Mouse (Mus musculus): ENCODE results near the gene Pak6. TPM values are rescaled to one million over a fixed set of nuclear protein-coding genes. Genes with fewer than 3 reads are reported as not detected.
A peak's percentile ranks its signal among the peaks of the same experiment; 100 is the strongest.

Pak6 gene
- 10.9 and 13.7 TPM in 2 replicates for polyA plus RNA-seq (2012; rRNA removed)

GRCm38 (mm10) chr2:118662902-118663803, at the start of gene Pak6:
Gene Pak6 (plus strand): TSS chr2:118663303.
- no peak for DNase-seq
- TF ChIP-seq CTCF (conservative IDR thresholded peaks at IDR 0.05; ENCODE audit: insufficient read depth, insufficient read length, low read depth, low read length) (no peak), POLR2A (IDR thresholded peaks at IDR 0.05; ENCODE audit: low read depth, low read length) (no peak)
- H3K27ac ChIP-seq (ENCODE audit: insufficient read depth, low read depth, low read length): peak within 1 kb of the TSS; percentile 61

DNA sequence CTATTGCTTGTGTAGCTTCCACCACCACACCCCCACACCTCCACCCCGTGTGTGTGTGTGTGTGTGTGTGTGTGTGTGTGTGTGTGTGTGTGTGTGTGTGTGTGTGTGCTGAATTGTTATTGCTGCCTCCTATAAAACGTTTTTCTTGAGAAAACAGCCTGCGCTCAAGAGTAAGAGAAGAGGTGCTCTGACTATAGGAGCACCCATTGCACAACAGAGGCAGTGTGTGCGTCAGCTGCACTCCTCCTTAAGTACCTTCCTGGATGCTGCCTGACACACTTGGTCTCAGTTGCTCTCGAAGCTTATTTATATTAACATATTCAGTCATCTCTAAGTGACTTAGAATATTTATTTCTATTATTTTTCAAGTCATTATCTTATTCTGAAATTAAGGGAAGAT, 45.1 kb upstream of the Pak6 start:
- TF ChIP-seq CTCF (conservative IDR thresholded peaks at IDR 0.05; ENCODE audit: insufficient read depth, insufficient read length, low read depth, low read length): no peak
- TF ChIP-seq POLR2A (IDR thresholded peaks at IDR 0.05; ENCODE audit: low read depth, low read length): no peak
- no peak overlapping the region for H3K27ac ChIP-seq (ENCODE audit: insufficient read depth, low read depth, low read length)
- no peaks in the 10 kb centered on the region for H3K36me3 ChIP-seq (ENCODE audit: control insufficient read depth, insufficient read depth, low read length)
- DNase-seq: no peak
- H3K4me1 ChIP-seq (ENCODE audit: control insufficient read depth, insufficient read depth, low read length): no peaks in the 10 kb centered on the region
- no peaks in the 10 kb centered on the region for H3K27me3 ChIP-seq (replicated peaks; ENCODE audit: control insufficient read depth, insufficient read depth, low read length)
- H3K4me3 ChIP-seq (ENCODE audit: insufficient read depth, low read depth, low read length): no peak overlapping the region
- WGBS: 93% methylated on average over 5 of the region's 5 CpGs

More at GRCm38 (mm10) chr2:118662902-118663803, at the start of gene Pak6:
- H3K4me3 ChIP-seq (ENCODE audit: insufficient read depth, low read depth, low read length): peak within 1 kb of the TSS; percentile 44
- no peaks in the 10 kb centered on the region for H3K36me3 ChIP-seq (ENCODE audit: control insufficient read depth, insufficient read depth, low read length)
- WGBS: 6% methylated on average over 37 of the region's 37 CpGs
- no peaks in the 10 kb centered on the region for H3K27me3 ChIP-seq (replicated peaks; ENCODE audit: control insufficient read depth, insufficient read depth, low read length)
- peaks cover 9% of the 10 kb centered on the region; the same call in 1 of the 2 replicates for H3K4me1 ChIP-seq (ENCODE audit: control insufficient read depth, insufficient read depth, low read length)

- H3K27me3 ChIP-seq (replicated peaks; ENCODE audit: control insufficient read depth, insufficient read depth, low read length): no peaks in the 10 kb centered on the region
- DNase-seq: no peak
- TF ChIP-seq CTCF (conservative IDR thresholded peaks at IDR 0.05; ENCODE audit: insufficient read depth, insufficient read length, low read depth, low read length) (no peak), POLR2A (IDR thresholded peaks at IDR 0.05; ENCODE audit: low read depth, low read length) (no peak)
- no peak overlapping the region for H3K27ac ChIP-seq (ENCODE audit: insufficient read depth, low read depth, low read length)
- no peak overlapping the region for H3K4me3 ChIP-seq (ENCODE audit: insufficient read depth, low read depth, low read length)
- no peaks in the 10 kb centered on the region for H3K36me3 ChIP-seq (ENCODE audit: control insufficient read depth, insufficient read depth, low read length)
- WGBS: 82% methylated on average over 2 of the region's 2 CpGs
- H3K4me1 ChIP-seq (ENCODE audit: control insufficient read depth, insufficient read depth, low read length): no peaks in the 10 kb centered on the region
Observed at GRCm38 (mm10) chr2:118620101-118620500, 43.0 kb upstream of the Pak6 start.

- Histone ChIP-seq H3K4me3 (ENCODE audit: insufficient read depth, low read depth, low read length) (no peak overlapping the region), H3K36me3 (ENCODE audit: control insufficient read depth, insufficient read depth, low read length) (no peaks in the 10 kb centered on the region), H3K27ac (ENCODE audit: insufficient read depth, low read depth, low read length) (no peak overlapping the region), H3K27me3 (replicated peaks; ENCODE audit: control insufficient read depth, insufficient read depth, low read length) (no peaks in the 10 kb centered on the region), H3K4me1 (ENCODE audit: control insufficient read depth, insufficient read depth, low read length) (no peaks in the 10 kb centered on the region)
- TF ChIP-seq POLR2A (IDR thresholded peaks at IDR 0.05; ENCODE audit: low read depth, low read length) (no peak), CTCF (conservative IDR thresholded peaks at IDR 0.05; ENCODE audit: insufficient read depth, insufficient read length, low read depth, low read length) (no peak)
- DNase-seq: no peak
- WGBS: 92% methylated on average over 8 of the region's 8 CpGs
Observed at GRCm38 (mm10) chr2:118620608-118621007, 42.5 kb upstream of the Pak6 start.

DNA sequence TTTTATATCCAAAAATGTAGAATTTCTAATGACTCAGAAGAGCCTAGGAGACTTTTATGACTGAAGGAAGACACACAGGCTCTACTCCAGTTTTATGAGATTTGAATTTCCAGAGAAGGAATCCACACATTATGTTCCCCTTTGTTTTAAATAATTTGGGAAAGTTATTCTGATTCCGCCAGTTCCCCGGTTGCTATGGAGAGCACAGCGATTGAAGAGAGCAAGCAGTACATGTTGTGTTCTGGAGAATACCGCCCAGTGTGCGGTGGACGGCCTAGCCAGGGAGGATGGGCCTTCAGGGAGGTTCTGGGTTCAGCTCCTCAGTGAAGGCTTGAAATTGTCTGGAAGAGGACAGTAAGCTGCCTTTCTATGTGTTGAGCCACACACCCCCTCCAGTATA, 33.8 kb upstream of the Pak6 start:
- Histone ChIP-seq H3K27ac (ENCODE audit: insufficient read depth, low read depth, low read length) (no peak overlapping the region), H3K4me1 (ENCODE audit: control insufficient read depth, insufficient read depth, low read length) (no peaks in the 10 kb centered on the region), H3K4me3 (ENCODE audit: insufficient read depth, low read depth, low read length) (no peak overlapping the region), H3K27me3 (replicated peaks; ENCODE audit: control insufficient read depth, insufficient read depth, low read length) (no peaks in the 10 kb centered on the region), H3K36me3 (ENCODE audit: control insufficient read depth, insufficient read depth, low read length) (no peaks in the 10 kb centered on the region)
- DNase-seq: no peak
- 97% methylated on average over 6 of the region's 6 CpGs for WGBS
- no peak for TF ChIP-seq CTCF (conservative IDR thresholded peaks at IDR 0.05; ENCODE audit: insufficient read depth, insufficient read length, low read depth, low read length)
- no peak for TF ChIP-seq POLR2A (IDR thresholded peaks at IDR 0.05; ENCODE audit: low read depth, low read length)

DNA sequence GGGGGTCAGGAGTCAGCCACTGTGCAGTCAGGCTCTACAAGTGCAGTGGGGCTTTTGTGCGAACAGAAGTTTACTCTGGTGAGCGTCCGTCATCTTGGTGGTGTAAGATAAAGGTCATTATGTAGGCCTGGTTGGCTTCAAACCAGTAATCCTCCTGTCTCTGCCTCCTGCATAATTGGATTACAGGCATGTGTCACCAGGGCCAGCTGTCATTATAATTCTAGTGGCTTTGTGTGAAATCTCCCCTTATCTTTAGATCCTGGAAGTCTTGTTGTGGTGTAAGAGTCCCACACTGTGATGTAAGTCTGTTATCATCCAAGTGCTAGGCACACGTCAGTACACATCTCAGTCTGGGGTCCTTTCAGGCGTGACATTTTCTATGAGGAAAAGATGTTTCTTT, 29.7 kb upstream of the Pak6 start:
- Histone ChIP-seq H3K27ac (ENCODE audit: insufficient read depth, low read depth, low read length) (no peak overlapping the region), H3K27me3 (replicated peaks; ENCODE audit: control insufficient read depth, insufficient read depth, low read length) (no peaks in the 10 kb centered on the region), H3K4me1 (ENCODE audit: control insufficient read depth, insufficient read depth, low read length) (no peaks in the 10 kb centered on the region), H3K36me3 (ENCODE audit: control insufficient read depth, insufficient read depth, low read length) (no peaks in the 10 kb centered on the region), H3K4me3 (ENCODE audit: insufficient read depth, low read depth, low read length) (no peak overlapping the region)
- TF ChIP-seq POLR2A (IDR thresholded peaks at IDR 0.05; ENCODE audit: low read depth, low read length): no peak
- no peak for TF ChIP-seq CTCF (conservative IDR thresholded peaks at IDR 0.05; ENCODE audit: insufficient read depth, insufficient read length, low read depth, low read length)
- WGBS: 94% methylated on average over 5 of the region's 5 CpGs
- no peak for DNase-seq

- H3K27me3 ChIP-seq (replicated peaks; ENCODE audit: control insufficient read depth, insufficient read depth, low read length): no peaks in the 10 kb centered on the region
- no peak overlapping the region for H3K27ac ChIP-seq (ENCODE audit: insufficient read depth, low read depth, low read length)
- DNase-seq: no peak
- WGBS: 85% methylated on average over 5 of the region's 5 CpGs
- no peaks in the 10 kb centered on the region for H3K4me1 ChIP-seq (ENCODE audit: control insufficient read depth, insufficient read depth, low read length)
- H3K36me3 ChIP-seq (ENCODE audit: control insufficient read depth, insufficient read depth, low read length): no peaks in the 10 kb centered on the region
- no peak overlapping the region for H3K4me3 ChIP-seq (ENCODE audit: insufficient read depth, low read depth, low read length)
- no peak for TF ChIP-seq POLR2A (IDR thresholded peaks at IDR 0.05; ENCODE audit: low read depth, low read length)
- TF ChIP-seq CTCF (conservative IDR thresholded peaks at IDR 0.05; ENCODE audit: insufficient read depth, insufficient read length, low read depth, low read length): no peak
Observed at GRCm38 (mm10) chr2:118637258-118637657, 25.8 kb upstream of the Pak6 start.

Data from kidney, adult 2 months (tissue).